Mouse (Mus musculus) cerebellum, adult 2 months (tissue): ENCODE results near the gene Ifitm6. TPM values are rescaled to one million over a fixed set of nuclear protein-coding genes. Genes with fewer than 3 reads are reported as not detected.

ENCODE experiments used
- DNase-seq, 2 experiments: peaks; one replicate each; pipeline ENCODE4 v3.0.0; 2021
- H3K27ac ChIP-seq: fragments of 200-500 bp; 2 replicates; pipeline ENCODE4 v1.5.1; 2012; ENCODE audit warnings: low read length, control low read depth, inconsistent platforms; ENCODE audit not compliant: insufficient read depth
- H3K27me3 ChIP-seq: fragments of 200-500 bp; 2 replicates; pipeline ENCODE4 v1.6.1; 2012; ENCODE audit warnings: inconsistent platforms, mild to moderate bottlenecking, low read length, moderate library complexity; ENCODE audit not compliant: control insufficient read depth, insufficient read depth
- H3K4me1 ChIP-seq: fragments of 200-500 bp; 2 replicates; pipeline ENCODE4 v1.6.1; 2011; ENCODE audit warnings: low read length; ENCODE audit not compliant: control insufficient read depth, insufficient read depth
- H3K4me3 ChIP-seq: fragments of 200-500 bp; replicated peaks from 2 replicates; pipeline ENCODE3; 2011; ENCODE audit warnings: mild to moderate bottlenecking, low read depth, low read length, control low read depth; ENCODE audit not compliant: insufficient read depth
- CTCF ChIP-seq: fragments of 200-500 bp; IDR thresholded peaks from 2 replicates; pipeline ENCODE4 v1.5.1; 2011; ENCODE audit warnings: low read depth, mild to moderate bottlenecking, control low read depth, low read length, moderate library complexity, borderline replicate concordance; ENCODE audit not compliant: insufficient read depth
- POLR2A ChIP-seq: fragments of 200-500 bp; IDR thresholded peaks from 2 replicates; pipeline ENCODE4 v1.6.1; 2011; ENCODE audit warnings: low read length, control low read depth, borderline replicate concordance; ENCODE audit not compliant: insufficient read depth
- WGBS: fragments of 180-500 bp; shearing (Covaris S2); methylation state at CpG from one replicate; pipeline ENCODE4 v1.1.7; 2018; 5-methylcytosine and 5-hydroxymethylcytosine counted together
- polyA plus RNA-seq: library from polyadenylated mRNA; depleted of rRNA; stranded (reverse); fragments of >200 nt; gene quantifications from 2 replicates; pipeline ENCODE4 v1.2.3, GENCODE M21; 2012

The Ifitm6 gene
- polyA plus RNA-seq, 1 experiment: 0.56 TPM

- no peak for TF ChIP-seq POLR2A
- no peak for TF ChIP-seq CTCF
- 65% methylated on average over 15 of the region's 15 CpGs for WGBS
- no peak overlapping the region for H3K27ac ChIP-seq
- no peak for DNase-seq
- H3K4me3 ChIP-seq: no peak overlapping the region
- no peaks in the 10 kb centered on the region for H3K27me3 ChIP-seq
- H3K4me1 ChIP-seq: no peaks in the 10 kb centered on the region
These were observed 16.6 kb downstream of the Ifitm6 start for GRCm38 (mm10) chr7:141000881-141001708.

DNA sequence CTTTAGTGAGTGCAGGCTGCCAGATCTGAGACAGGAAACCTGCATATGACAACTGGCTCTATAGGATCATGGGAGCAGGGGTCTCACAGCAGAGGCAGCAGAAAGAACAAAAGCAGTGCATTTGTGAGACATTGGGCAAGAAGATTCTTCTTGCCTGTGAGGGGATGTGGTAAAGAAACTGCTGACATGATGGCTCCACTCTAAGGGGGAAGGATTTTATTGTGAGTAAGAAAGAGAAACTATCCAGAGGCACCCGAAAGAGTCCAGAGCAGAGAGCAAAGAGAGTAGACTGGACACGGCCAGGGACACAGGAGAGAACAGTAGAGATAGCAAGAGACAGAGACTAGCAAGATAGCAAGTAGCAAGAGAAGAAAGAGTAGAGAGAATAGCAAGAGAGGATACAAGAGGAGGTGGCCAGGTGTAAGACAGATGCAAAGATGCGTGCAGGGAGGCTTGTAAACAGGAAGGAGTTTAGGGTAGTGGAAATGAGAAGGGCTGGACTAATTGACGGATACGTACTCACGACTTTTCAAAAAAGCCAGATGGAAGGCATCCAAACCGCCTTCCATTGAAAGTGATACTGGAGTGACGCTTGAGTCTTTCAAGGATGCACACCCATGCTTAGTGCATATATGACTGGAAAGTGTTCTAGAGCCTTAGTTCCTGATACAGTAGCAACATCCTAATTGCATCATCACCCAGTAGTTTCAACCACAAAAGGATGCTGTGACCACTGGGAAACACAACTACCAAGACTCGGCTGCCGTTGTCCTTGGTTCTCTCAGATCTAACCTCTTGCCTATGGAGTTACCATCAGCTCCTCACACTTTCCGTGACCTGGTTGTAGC, 18.6 kb downstream of the Ifitm6 start:
- WGBS: 83% methylated on average over 11 of the region's 11 CpGs
- TF ChIP-seq POLR2A: no peak
- TF ChIP-seq CTCF: no peak
- Histone ChIP-seq H3K4me3 (no peak overlapping the region), H3K27ac (no peak overlapping the region), H3K4me1 (no peaks in the 10 kb centered on the region), H3K27me3 (no peaks in the 10 kb centered on the region)
- DNase-seq: no peak

GRCm38 (mm10) chr7:140997817-140998216, 19.9 kb downstream of the Ifitm6 start:
- no peak for DNase-seq
- Histone ChIP-seq H3K27ac (no peak overlapping the region), H3K4me3 (no peak overlapping the region), H3K4me1 (no peaks in the 10 kb centered on the region), H3K27me3 (no peaks in the 10 kb centered on the region)
- TF ChIP-seq CTCF: no peak
- TF ChIP-seq POLR2A: no peak
- 56% methylated on average over 1 of the region's 1 CpGs for WGBS

- WGBS: 89% methylated on average over 14 of the region's 14 CpGs
- TF ChIP-seq CTCF (no peak), POLR2A (no peak)
- Histone ChIP-seq H3K4me3 (no peak overlapping the region), H3K27me3 (no peaks in the 10 kb centered on the region), H3K4me1 (no peaks in the 10 kb centered on the region), H3K27ac (no peak overlapping the region)
- DNase-seq: no peak
These were observed 26.5 kb downstream of the Ifitm6 start for GRCm38 (mm10) chr7:140991117-140991689.

GRCm38 (mm10) chr7:140990622-140991021, 27.1 kb downstream of the Ifitm6 start:
- Histone ChIP-seq H3K4me1 (no peaks in the 10 kb centered on the region), H3K27me3 (no peaks in the 10 kb centered on the region), H3K4me3 (no peak overlapping the region), H3K27ac (no peak overlapping the region)
- TF ChIP-seq CTCF (no peak), POLR2A (no peak)
- DNase-seq: no peak
- 37% methylated on average over 5 of the region's 5 CpGs for WGBS

DNA sequence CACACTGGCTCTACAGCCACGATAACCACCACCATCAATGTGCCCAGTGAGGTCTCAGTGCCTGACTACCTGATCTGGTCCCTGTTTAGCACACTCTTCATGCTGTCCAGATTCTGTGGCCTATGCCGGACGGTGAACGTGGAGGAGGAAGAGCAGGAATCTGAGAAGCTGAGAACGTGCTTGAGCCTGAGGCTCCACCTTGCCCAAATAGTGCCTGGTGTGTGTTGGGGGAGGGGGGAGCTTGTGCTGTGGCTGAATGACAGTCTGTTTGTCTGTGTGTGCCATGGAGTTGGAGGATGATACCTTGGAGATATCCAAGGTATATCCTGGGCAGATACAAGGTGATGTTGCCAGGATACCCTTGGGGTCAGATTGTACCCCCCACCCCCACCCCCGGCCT, 27.5 kb downstream of the Ifitm6 start:
- no peaks in the 10 kb centered on the region for H3K27me3 ChIP-seq
- no peak overlapping the region for H3K4me3 ChIP-seq
- no peaks in the 10 kb centered on the region for H3K4me1 ChIP-seq
- TF ChIP-seq CTCF (no peak), POLR2A (no peak)
- no peak overlapping the region for H3K27ac ChIP-seq
- 69% methylated on average over 6 of the region's 6 CpGs for WGBS
- no peak for DNase-seq

GRCm38 (mm10) chr7:140989022-140989421, 28.7 kb downstream of the Ifitm6 start:
- no peaks in the 10 kb centered on the region for H3K4me1 ChIP-seq

More at GRCm38 (mm10) chr7:140989022-140989421, 28.7 kb downstream of the Ifitm6 start:
- 73% methylated on average over 4 of the region's 4 CpGs for WGBS
- Histone ChIP-seq H3K27ac (no peak overlapping the region), H3K27me3 (no peaks in the 10 kb centered on the region), H3K4me3 (no peak overlapping the region)
- TF ChIP-seq CTCF (no peak), POLR2A (no peak)
- DNase-seq: no peak
